Mouse (Mus musculus) 416B (cell line): Measurements from ENCODE around the gene Slc22a15.

ENCODE experiments used
- DNase-seq: peaks from one replicate; pipeline ENCODE4 v3.0.0; 2011; ENCODE audit warnings: low read depth

The Slc22a15 gene

DNA sequence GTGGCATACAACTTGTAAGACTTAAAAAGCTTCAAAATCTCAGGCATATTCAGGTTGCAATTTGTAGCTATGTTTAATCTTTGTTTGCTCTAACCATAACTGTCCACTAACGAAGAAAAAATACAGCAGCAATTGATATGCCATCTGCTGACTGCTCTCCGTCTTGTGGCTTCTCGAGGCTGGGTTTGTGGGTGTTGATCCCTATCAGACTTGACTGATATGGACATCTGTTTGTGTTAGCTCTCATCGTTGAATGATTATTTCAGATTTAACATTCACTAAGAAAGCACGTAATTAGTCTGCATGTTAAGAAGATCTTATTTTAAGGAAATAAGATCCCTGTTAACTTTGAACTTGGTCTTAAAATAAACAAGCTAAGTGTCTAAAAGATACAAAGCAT, 7.7 kb downstream of the Slc22a15 start:
- DNase-seq = peak; percentile 50

GRCm38 (mm10) chr3:101915048-101915801, 9.0 kb downstream of the Slc22a15 start:
- no peak for DNase-seq

DNA sequence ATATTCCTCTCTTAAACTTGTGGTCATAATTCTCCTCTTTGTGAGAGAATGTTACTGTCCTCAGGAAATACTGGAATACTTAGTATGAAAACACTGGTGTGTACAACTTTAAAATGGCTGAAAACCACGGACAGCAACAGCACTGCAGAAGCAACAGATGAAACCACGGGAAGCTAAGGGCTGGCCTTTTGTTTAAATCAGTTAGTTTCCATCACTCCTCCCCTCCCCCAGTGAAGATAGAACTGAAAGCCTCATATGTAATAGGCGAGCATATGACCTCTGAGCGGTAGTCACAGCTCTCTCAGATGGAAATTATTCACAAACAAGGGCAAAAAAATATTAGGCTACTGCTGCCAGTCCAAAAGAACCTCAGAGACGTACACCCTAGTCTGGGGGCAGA, 10.0 kb downstream of the Slc22a15 start:
- peak; percentile 51 for DNase-seq

- DNase-seq = no peak
Observed at GRCm38 (mm10) chr3:101912041-101912440, 12.2 kb downstream of the Slc22a15 start.

GRCm38 (mm10) chr3:101907049-101907448, 17.2 kb downstream of the Slc22a15 start:
- DNase-seq = no peak

GRCm38 (mm10) chr3:101904776-101905175, 19.5 kb downstream of the Slc22a15 start:
- no peak for DNase-seq

GRCm38 (mm10) chr3:101903091-101903490, 21.2 kb downstream of the Slc22a15 start:
- DNase-seq = no peak

GRCm38 (mm10) chr3:101902344-101902743, 21.9 kb downstream of the Slc22a15 start:
- DNase-seq = no peak

GRCm38 (mm10) chr3:101897377-101897974, 26.8 kb downstream of the Slc22a15 start:
- no peak for DNase-seq

DNA sequence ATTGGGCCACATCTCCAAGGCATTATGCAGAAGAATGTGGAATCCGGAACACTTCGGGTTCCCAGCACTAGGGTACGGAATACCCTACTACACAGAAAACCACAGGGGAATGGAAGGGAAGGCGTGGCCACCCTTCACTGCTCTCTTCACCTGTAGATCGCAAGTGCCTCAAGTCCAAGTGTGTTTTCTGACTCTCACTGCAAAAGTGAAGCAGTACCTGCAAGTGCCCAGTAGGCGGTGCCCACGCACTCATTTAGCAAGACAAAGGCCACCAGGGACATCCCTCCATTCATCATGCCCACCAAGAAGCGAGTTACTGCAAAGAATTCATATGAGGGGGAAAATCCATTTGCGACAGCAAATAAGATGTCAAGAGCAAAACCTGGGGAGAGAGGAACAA, 27.4 kb downstream of the Slc22a15 start:
- DNase-seq = peak; percentile 78

- no peak for DNase-seq
Observed at GRCm38 (mm10) chr3:101895376-101895910, 28.8 kb downstream of the Slc22a15 start.

DNA sequence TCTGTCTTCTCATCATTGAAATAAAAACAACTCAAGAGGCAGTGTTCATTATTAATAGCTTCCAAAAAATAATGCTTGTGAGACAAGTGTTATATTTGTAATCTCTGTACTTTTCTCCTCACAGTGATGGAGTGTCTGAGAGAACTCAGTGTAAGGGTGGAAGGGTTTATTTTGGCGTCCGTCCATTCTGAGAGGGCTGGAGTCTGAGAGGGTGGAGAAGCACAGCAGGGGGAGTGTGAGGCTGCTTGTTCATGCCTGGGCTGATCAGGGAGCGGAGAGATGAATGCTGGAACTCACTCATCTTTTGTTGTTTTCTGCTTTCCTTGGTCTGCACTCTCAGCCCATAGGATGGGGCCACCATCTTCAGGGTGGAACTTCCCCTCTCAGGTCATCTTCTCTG, 38.7 kb downstream of the Slc22a15 start:
- DNase-seq = no peak

DNA sequence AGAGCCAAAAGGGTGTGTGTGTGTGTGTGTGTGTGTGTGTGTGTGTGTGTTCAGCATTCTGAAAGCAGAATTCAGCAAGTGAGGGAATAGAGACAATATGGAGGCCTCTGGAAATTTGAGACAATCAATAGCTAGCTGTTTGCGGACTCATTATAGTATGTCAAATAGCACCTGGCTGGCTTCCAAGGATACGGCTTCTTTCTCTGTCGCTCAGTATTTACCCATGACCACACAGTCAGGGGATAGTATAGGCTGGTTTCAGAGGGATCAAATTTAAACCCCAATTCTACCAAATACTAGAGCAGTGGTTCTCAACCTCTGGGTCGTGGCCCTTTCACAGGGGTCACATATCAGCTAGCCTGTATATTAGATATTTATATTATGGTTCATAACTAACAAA, 39.2 kb downstream of the Slc22a15 start:
- DNase-seq = no peak

DNA sequence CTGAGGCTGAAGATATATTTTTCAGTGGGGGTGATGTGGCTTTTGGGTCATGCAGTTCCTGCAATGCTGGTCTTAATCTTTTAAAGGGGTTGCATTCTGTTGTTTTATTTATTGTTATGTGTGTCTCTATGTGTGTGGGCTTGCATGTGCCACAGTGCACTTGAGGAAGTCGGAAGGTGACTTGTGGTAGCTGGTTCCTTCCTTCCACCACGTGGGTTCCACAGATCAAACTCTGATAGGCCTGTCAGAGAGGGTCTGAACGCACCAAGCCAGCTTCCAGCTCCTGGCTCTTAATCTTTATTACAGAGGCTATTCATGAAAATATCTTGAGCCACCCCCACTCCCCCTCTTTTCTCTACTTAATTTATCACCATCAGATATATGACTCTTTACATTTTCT, 40.4 kb downstream of the Slc22a15 start:
- DNase-seq = peak; percentile 3

DNA sequence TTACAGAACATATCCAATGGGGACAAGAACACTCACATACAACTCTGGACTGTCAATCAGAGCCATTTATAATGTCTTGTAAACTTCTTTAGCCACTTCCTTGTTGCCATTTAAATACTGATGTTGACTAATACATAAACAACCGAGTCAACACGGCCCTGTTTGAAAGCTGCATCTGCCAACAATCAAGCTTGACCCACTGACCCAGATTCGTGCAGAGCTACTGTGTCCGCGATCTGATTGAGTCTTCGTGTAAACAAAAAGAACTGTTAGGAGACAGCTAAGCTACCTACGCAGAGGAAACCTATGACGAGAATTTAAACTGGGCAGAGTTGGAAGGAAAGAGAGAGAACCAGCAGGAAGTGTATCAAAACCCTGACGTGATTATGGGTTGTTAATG, 42.5 kb downstream of the Slc22a15 start:
- DNase-seq = no peak

- DNase-seq = peak; percentile 7
Observed at GRCm38 (mm10) chr3:101880818-101881217, 43.4 kb downstream of the Slc22a15 start.

GRCm38 (mm10) chr3:101878136-101878535, 46.1 kb downstream of the Slc22a15 start:
- no peak for DNase-seq

- DNase-seq = no peak
Observed at GRCm38 (mm10) chr3:101876459-101877285, 47.6 kb downstream of the Slc22a15 start.

DNA sequence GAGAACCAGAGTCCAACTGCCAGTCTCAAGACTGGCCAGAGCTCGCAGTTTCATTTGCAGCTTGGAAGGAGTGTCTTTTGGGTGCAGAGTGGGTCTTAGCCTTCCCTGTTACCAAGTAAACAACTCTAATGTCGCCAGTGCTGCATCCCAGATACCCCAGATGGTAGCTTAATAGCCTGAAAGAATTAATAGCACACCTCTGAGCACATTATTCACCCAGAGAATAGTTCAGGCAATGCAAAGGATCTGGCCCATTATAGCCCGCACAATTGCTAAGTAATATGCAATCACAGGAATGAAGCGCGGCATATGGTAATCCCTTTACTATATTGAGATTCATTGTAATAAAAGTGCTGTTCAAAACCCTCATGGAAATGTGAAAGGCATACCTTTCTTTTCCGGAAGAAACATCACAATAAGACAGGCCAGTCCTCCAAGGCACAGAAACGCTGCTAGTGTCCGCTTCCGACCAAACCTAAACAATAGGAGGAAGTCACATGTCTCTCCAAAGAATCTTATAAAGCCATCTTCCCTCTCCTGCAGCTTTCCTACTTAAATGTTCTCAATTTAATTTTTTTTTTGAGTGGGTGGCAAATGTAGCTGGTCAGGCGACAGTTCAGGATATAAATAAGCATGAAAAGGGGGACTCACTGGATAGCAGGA, 48.9 kb downstream of the Slc22a15 start:
- DNase-seq = no peak

GRCm38 (mm10) chr3:101873061-101873675, 51.1 kb downstream of the Slc22a15 start:
- DNase-seq = no peak

- no peak for DNase-seq
Observed at GRCm38 (mm10) chr3:101871951-101872350, 52.3 kb downstream of the Slc22a15 start.

GRCm38 (mm10) chr3:101867001-101867421, 57.2 kb downstream of the Slc22a15 start:
- no peak for DNase-seq
